Mouse (Mus musculus) midbrain, embryonic 13.5 days (tissue): ENCODE results near the gene Noto. TPM values are rescaled to one million over a fixed set of nuclear protein-coding genes. Genes with fewer than 3 reads are reported as not detected.
"Not testable (repeated sequence)": the region's sequence is repeated elsewhere in the genome, so short reads cannot be mapped to it uniquely, and the experiment has no call there.

Experiments used
- ATAC-seq: fragments of 200-750 bp; cut with Nextera tagmentation; 2 replicates; pipeline ENCODE4 v1.8.0; 2017; ENCODE audit warnings: mild to moderate bottlenecking, moderate TSS enrichment, moderate library complexity
- H3K27ac ChIP-seq: fragments of 300-500 bp; sonication (generic); 2 replicates; pipeline ENCODE4 v1.5.1; 2015; ENCODE audit warnings: inconsistent platforms, mild to moderate bottlenecking, moderate library complexity
- H3K27me3 ChIP-seq: fragments of 300-500 bp; sonication (generic); 2 replicates; pipeline ENCODE4 v1.6.1; 2015; ENCODE audit warnings: mild to moderate bottlenecking, inconsistent platforms
- H3K36me3 ChIP-seq: fragments of 300-500 bp; sonication (generic); 2 replicates; pipeline ENCODE4 v1.6.1; 2015; ENCODE audit warnings: mild to moderate bottlenecking, inconsistent platforms
- H3K4me1 ChIP-seq: fragments of 300-500 bp; sonication (generic); replicated peaks from 2 replicates; pipeline ENCODE4 v1.6.1; 2015; ENCODE audit warnings: inconsistent platforms
- H3K4me2 ChIP-seq: fragments of 300-500 bp; sonication (generic); replicated peaks from 2 replicates; pipeline ENCODE4 v1.6.1; 2015; ENCODE audit warnings: moderate library complexity, mild to moderate bottlenecking, inconsistent platforms
- H3K4me3 ChIP-seq: fragments of 300-500 bp; sonication (generic); replicated peaks from 2 replicates; pipeline ENCODE4 v1.5.1; 2015; ENCODE audit warnings: mild to moderate bottlenecking, inconsistent platforms
- H3K9ac ChIP-seq: fragments of 300-500 bp; sonication (generic); replicated peaks from 2 replicates; pipeline ENCODE4 v1.6.1; 2015; ENCODE audit warnings: mild to moderate bottlenecking, inconsistent platforms
- H3K9me3 ChIP-seq: fragments of 300-500 bp; sonication (generic); 2 replicates; pipeline ENCODE4 v1.6.1; 2016; ENCODE audit warnings: mild to moderate bottlenecking, inconsistent platforms
- WGBS: fragments of 180-500 bp; shearing (Covaris S2); methylation state at CpG from one replicate; pipeline ENCODE4 v1.1.7; 2015; 5-methylcytosine and 5-hydroxymethylcytosine counted together
- polyA plus RNA-seq: library from polyadenylated mRNA; unstranded; fragments of >200 nt; fragmentation: Nextera tagmentation; extraction: Ambion mirVana; gene quantifications from 2 replicates; pipeline ENCODE4 v1.2.1, GENCODE M21; 2015

The Noto gene
- polyA plus RNA-seq, 1 experiment from 2014 or later = not detected

DNA sequence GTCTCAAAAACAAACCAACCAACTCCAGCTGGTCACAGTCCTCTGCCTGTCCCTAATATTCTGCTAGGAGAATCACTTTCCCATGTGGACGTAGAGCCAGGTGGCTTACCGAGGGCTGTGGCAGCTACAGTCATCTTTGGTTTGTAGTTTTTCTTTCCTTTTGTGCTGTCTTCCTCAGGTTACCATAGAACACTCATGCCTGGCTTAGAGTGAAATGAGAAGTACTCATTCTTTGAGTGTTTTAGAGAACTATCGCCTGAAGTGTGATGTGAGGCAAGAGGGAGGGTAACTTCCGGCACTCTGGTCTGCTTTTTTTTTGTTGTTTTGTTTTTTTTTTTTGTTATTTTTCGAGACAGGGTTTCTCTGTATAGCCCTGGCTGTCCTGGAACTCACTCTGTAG lies 10.2 kb downstream of the Noto start:
- no peak overlapping the region for H3K4me3 ChIP-seq
- no peak overlapping the region for H3K9ac ChIP-seq
- ATAC-seq = no peak
- H3K4me1 ChIP-seq = peaks cover 15% of the 10 kb centered on the region; the same call in 1 of the 2 replicates
- H3K27ac ChIP-seq = no peak overlapping the region
- WGBS = 91% methylated on average over 5 of the region's 5 CpGs
- H3K36me3 ChIP-seq = peaks cover 10% of the 10 kb centered on the region
- no peaks in the 10 kb centered on the region for H3K9me3 ChIP-seq
- no peaks in the 10 kb centered on the region for H3K27me3 ChIP-seq
- H3K4me2 ChIP-seq = no peak overlapping the region

DNA sequence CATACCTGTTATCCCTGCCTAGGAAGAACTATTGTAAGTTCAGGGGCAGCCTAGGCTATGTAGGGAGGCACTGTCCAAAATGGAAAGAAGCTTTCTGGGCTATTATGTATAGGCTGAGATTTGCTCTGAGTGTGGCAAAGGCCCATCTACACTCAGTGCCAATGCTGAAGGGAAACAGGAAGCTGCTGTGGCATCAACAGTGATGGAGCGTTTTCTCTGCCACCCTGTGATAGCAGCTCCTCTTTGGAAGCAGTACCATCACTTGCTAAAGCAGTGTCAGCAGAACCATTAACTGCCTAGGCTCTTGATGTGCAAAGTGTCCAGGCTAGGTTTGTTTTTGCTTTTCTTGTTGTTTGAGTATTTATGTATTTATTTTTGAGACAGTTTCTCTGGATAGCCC lies 12.5 kb downstream of the Noto start:
- Histone ChIP-seq H3K27ac (no peak overlapping the region), H3K9me3 (no peaks in the 10 kb centered on the region), H3K4me3 (no peak overlapping the region), H3K4me2 (no peak overlapping the region), H3K36me3 (peaks cover 33% of the 10 kb centered on the region), H3K9ac (no peak overlapping the region), H3K27me3 (no peaks in the 10 kb centered on the region), H3K4me1 (peaks cover 15% of the 10 kb centered on the region; the same call in 1 of the 2 replicates)
- no peak for ATAC-seq
- 90% methylated on average over 1 of the region's 1 CpGs for WGBS

DNA sequence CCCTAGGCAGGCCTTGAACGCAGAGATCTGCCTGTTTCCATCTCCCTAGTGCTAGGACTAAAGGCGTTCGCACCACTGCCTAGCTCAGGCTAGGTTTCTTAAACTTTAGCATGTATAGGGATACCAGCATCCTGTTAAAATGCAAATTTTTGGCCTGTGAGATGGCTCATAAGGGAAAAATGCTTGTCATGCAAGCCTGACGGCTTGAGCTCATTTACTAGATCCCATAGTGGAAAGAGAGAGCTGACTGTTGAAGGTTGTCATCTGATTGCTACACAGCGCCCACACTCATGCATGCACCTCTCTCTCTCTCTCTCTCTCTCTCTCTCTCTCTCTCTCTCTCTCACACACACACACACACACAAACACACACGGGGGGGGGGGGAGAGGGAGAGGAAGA lies 12.9 kb downstream of the Noto start:
- 91% methylated on average over 5 of the region's 6 CpGs for WGBS
- no peak overlapping the region for H3K27ac ChIP-seq
- H3K9me3 ChIP-seq = no peaks in the 10 kb centered on the region
- H3K4me1 ChIP-seq = peaks cover 13% of the 10 kb centered on the region; the same call in 1 of the 2 replicates
- ATAC-seq = no peak
- H3K9ac ChIP-seq = no peak overlapping the region
- H3K36me3 ChIP-seq = peaks cover 37% of the 10 kb centered on the region
- no peaks in the 10 kb centered on the region for H3K27me3 ChIP-seq
- H3K4me2 ChIP-seq = no peak overlapping the region
- no peak overlapping the region for H3K4me3 ChIP-seq

DNA sequence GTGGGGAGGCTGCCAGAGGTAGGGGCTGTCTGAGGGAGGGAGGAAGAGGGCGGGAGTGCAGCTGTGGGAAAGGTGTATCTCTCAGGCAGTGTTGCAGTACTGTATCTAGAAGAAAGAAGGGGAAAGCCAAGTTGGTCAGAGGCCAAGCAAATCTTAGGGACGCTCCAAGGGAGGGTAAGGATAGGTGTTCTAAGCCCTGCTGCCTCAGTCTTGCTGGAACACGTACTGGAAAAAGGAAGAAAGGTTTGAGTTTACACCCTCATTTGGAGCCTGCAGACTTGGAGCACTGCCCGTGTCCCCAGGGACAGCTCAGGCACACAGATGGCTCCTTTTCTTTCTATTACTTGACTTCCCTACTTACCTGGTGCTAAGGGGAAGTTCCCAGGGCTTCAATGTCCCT lies 17.5 kb downstream of the Noto start:
- ATAC-seq = no peak
- WGBS = 90% methylated on average over 4 of the region's 4 CpGs
- no peaks in the 10 kb centered on the region for H3K9me3 ChIP-seq
- no peak overlapping the region for H3K4me3 ChIP-seq
- H3K9ac ChIP-seq = no peak overlapping the region
- H3K27me3 ChIP-seq = no peaks in the 10 kb centered on the region
- no peaks in the 10 kb centered on the region for H3K4me1 ChIP-seq
- no peak overlapping the region for H3K27ac ChIP-seq
- no peak overlapping the region for H3K4me2 ChIP-seq
- H3K36me3 ChIP-seq = peaks cover 73% of the 10 kb centered on the region

DNA sequence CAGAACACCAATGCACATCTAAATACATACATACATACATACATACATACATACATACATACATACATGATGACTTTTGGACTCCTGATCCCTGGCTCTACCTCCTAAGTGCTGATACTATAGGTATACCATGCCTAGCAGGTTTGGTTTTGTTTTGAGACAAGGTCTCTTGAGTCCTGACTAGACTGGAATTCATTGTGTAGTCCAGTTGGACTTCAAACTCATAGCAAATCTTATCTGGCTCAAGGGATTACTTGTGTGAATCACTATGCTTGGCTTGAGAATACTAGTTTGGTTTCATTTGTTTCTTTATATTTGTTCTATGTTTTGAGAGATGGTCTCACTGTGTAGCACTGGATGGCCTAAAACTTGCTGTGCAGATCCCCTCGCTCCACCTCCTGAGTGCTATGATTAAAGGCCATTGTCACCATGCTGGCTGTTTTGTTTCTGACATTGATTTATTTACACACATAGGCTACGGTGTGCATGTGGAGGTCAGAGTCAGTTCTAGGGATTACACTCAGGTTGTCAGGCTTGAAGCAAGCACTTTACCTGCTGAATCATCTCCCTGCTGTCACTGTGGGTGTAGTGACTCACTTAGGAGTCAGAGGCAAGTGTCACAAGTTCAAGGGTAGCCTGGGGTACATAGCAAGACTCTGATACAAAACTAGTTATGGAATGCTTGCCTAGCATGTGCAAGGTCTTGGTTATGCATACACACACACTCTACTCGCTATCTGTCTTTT lies 20.0 kb downstream of the Noto start:
- Histone ChIP-seq H3K27ac (no peak overlapping the region), H3K9ac (no peak overlapping the region), H3K4me1 (no peaks in the 10 kb centered on the region), H3K4me3 (no peak overlapping the region), H3K4me2 (no peak overlapping the region), H3K36me3 (peaks cover 79% of the 10 kb centered on the region), H3K9me3 (no peaks in the 10 kb centered on the region), H3K27me3 (no peaks in the 10 kb centered on the region)
- WGBS = 89% methylated on average over 3 of the region's 3 CpGs
- no peak for ATAC-seq

DNA sequence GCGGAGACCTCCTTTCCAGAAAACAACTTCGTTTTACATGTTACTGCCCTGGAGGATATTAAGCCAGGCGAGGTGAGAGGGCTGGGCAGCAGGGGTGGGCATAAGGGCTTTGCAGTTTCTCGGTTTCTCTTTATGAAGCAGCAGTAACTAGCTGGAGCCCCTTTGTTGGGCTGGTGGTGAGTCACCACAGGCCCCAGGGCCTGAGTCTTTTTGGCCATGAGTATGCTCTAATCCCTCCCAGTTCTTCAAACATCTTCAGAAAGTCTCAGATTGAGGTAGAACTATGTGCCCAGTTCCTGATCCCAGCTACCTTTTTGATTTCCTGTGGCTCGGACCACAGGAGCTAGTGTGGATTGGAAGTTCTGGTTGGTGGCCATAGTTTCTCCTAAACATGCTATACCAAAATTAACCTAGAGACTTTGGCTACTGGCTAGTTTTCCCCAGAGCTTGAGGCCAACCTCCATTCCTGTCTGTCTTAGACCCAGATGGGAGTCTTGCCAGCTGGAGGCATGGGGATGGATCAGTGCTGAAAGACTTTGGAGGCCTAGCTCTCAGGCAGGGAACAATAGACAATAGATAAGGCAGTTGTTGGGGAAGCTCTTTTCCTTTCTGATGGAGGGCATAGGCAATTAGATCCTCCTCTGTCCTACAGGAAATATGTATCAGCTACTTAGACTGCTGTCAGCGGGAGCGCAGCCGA lies 20.7 kb downstream of the Noto start:
- 90% methylated on average over 8 of the region's 8 CpGs for WGBS
- H3K4me2 ChIP-seq = no peak overlapping the region
- H3K36me3 ChIP-seq = peaks cover 72% of the 10 kb centered on the region
- H3K27me3 ChIP-seq = no peaks in the 10 kb centered on the region
- H3K9ac ChIP-seq = no peak overlapping the region
- H3K9me3 ChIP-seq = no peaks in the 10 kb centered on the region
- no peak overlapping the region for H3K4me3 ChIP-seq
- no peak for ATAC-seq
- no peaks in the 10 kb centered on the region for H3K4me1 ChIP-seq
- no peak overlapping the region for H3K27ac ChIP-seq

DNA sequence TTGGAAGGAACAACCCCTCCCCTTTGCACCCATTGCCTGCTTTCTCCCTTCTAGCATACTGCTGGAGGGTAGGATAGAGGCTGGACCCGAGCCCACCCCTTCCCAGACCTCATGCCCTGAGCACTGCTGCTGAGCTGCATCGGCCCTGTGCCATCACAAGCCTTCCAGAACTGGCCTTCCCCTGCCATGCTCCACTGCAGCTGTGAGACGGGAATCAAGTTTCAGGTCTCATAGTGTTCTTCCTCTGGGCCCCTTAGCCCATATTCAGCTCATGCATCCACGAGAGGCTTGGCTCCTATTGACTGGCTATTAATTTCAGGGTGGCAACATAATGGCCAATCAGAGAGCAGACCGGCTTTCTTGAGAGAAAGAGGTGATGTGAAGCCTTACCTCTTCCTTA lies 21.6 kb downstream of the Noto start:
- no peak overlapping the region for H3K4me3 ChIP-seq
- H3K36me3 ChIP-seq = peaks cover 63% of the 10 kb centered on the region
- H3K4me1 ChIP-seq = no peaks in the 10 kb centered on the region
- H3K27ac ChIP-seq = no peak overlapping the region
- H3K9me3 ChIP-seq = no peaks in the 10 kb centered on the region
- no peak overlapping the region for H3K4me2 ChIP-seq
- WGBS = 78% methylated on average over 5 of the region's 5 CpGs
- H3K27me3 ChIP-seq = no peaks in the 10 kb centered on the region
- ATAC-seq = no peak
- no peak overlapping the region for H3K9ac ChIP-seq

DNA sequence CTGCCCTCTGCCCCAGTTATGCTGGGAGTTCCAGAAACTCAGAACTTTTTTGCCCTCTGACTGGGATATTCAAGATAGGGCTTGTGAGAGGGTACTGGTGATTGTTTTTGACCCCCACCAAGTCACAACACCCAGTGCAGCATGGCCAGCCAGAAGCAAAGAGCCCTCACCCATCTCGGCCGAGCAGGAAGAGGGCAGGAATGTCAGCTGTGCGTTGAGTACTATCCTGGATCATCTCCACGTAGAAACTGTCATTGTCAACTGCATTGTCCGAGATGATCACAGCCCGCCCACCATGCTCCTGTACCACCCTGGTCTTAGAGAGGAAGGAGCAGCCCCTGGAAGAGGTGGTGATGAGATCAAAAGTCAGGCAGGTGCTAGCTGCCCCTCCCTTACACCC lies 23.7 kb downstream of the Noto start:
- Histone ChIP-seq H3K9ac (no peak overlapping the region), H3K27me3 (no peaks in the 10 kb centered on the region), H3K4me3 (no peak overlapping the region), H3K4me1 (peaks cover 6% of the 10 kb centered on the region), H3K27ac (no peak overlapping the region), H3K4me2 (no peak overlapping the region), H3K36me3 (peaks cover 43% of the 10 kb centered on the region), H3K9me3 (no peaks in the 10 kb centered on the region)
- no peak for ATAC-seq
- 90% methylated on average over 6 of the region's 6 CpGs for WGBS

DNA sequence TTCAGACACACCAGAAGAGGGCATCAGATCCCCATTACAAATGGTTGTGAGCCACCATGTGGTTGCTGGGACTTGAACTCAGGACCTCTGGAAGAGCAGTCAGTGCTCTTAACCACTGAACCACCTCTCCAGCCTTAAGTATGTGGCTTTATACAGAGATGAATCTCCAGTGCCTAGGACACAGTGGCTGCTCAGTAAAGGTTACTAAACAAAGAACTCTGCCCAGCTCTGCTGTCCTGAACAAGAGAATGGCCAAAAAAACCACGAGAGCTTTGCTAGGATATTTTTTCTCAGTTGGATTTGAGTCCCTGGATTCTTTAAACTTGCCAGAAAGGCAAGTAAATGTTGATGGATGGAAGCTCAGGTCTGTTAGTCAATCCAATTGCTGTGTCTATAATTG lies 26.5 kb downstream of the Noto start:
- WGBS = 68% methylated on average over 1 of the region's 1 CpGs
- Histone ChIP-seq H3K4me3 (peak overlapping the region; percentile 71), H3K9ac (0 out of 2 replicates have a peak overlapping the region, but pooled peaks have one; percentile 73)

DNA sequence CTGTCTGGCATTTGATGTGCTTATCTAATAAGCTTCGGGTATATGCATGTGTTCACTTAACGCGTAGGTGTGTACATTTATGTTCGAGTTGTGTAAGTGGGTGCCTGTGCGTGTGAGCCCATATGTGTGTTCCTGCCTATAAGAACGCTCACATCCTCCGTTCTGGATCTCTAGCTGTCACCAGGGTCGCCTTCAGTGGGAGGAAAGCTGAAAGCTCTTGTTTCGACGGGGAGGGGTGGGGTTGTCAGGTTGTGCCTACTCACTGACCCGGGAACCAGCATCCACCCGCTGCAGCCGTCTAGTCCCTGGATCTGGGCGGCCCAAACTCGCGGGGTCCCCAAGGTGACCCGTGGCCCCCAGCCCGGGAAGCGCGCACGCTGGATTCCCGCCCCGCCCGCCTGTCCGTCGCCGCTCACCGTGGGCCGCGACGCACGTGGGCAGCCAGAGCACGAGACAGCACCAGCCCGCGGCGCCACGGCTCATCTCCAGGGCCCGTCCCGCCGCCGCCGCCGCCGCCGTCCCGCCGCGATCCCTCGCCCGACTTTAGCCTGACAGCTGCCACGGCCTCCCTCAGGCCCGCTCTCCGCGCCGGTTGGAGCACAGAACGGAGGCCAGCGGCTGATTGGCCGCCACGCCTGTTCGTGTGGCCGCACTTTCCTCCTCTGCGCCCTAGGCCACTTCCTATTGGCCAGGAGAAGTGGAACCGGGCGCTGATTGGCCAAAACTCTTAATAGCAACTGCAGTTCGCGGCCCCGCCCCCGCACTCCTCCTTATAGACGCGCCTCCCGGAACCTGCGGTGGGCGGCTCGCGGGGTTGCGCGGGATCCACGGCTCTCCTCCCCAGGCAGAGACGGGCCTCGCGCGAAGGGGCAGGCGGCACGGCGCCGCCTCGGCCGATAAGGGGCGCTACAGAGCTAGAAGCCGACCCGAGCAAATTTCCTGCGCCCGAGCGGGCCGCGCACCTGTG lies 27.3 kb downstream of the Noto start, which contains the start of gene Cct7:
Gene Cct7 (plus strand): TSS at position 818 of the 967 bp plus-strand sequence.
- Histone ChIP-seq H3K27ac (peak within 1 kb of the TSS; percentile 95), H3K27me3 (no peaks in the 10 kb centered on the region), H3K36me3 (peaks cover 15% of the 10 kb centered on the region), H3K4me1 (peaks cover 40% of the 10 kb centered on the region), H3K4me2 (peak within 1 kb of the TSS; percentile 88), H3K4me3 (peak within 1 kb of the TSS; percentile 71), H3K9me3 (no peaks in the 10 kb centered on the region), H3K9ac (peak within 1 kb of the TSS; percentile 92)
- WGBS = 3% methylated on average over 90 of the region's 96 CpGs
- peak; percentile 95 for ATAC-seq

More for the DNA sequence above, 26.5 kb downstream of the Noto start:
- H3K36me3 ChIP-seq = peaks cover 24% of the 10 kb centered on the region
- ATAC-seq, H3K27ac ChIP-seq, H3K27me3 ChIP-seq, H3K9me3 ChIP-seq: not testable (repeated sequence)
- peaks cover 33% of the 10 kb centered on the region for H3K4me1 ChIP-seq
- peak overlapping the region; percentile 88 for H3K4me2 ChIP-seq

DNA sequence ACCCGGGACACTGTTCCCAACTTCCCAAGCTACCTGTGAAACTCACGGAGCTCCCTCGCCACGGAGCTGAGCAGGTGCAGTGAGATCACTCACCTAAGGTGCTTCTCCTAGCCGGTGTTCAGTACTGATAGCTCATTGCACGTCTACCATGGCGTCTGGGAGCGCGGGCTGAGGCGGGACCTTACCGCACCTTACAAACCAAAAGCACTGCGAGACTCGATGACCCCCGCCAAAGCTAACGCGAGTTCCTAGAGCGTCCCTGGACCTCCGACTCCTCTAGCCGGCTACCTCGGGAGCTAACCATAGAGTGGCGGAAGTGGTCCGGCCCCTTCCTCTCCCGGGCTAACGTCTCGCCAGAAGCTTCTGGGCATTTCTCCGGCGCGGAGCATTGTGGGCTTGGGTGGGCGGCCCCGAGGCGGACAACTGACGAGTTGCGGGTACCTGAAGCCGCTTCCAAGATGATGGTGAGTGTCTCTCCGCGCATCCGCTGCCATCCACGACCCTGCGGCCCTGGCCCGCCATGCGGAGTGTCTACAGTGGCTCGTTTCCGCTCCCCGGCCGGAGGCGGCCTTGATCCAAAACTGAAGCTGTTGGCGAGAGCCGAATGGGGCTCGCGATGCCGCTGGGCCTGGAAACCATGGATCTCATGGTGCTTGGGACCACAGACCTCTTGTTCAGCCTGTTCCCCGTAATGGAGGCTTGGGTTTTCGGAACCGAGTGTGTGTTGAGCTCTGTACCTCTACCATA lies 28.2 kb downstream of the Noto start, which contains the start of gene Pradc1:
Gene Pradc1 (minus strand): TSS at position 307 of the 747 bp plus-strand sequence.
- H3K4me2 ChIP-seq = peak within 1 kb of the TSS; percentile 88
- peaks cover 7% of the 10 kb centered on the region for H3K36me3 ChIP-seq
- H3K4me3 ChIP-seq = peak within 1 kb of the TSS; percentile 71
- peak; percentile 93 for ATAC-seq
- peak within 1 kb of the TSS; percentile 92 for H3K9ac ChIP-seq
- peaks cover 48% of the 10 kb centered on the region for H3K4me1 ChIP-seq
- WGBS = under 1% methylated on average over 54 of the region's 54 CpGs
- H3K27ac ChIP-seq = peak within 1 kb of the TSS; percentile 95
- no peaks in the 10 kb centered on the region for H3K27me3 ChIP-seq
- no peaks in the 10 kb centered on the region for H3K9me3 ChIP-seq
